Mouse (Mus musculus) midbrain, embryonic 13.5 days (tissue): ENCODE results near the gene Dapk3. TPM values are rescaled to one million over a fixed set of nuclear protein-coding genes. Genes with fewer than 3 reads are reported as not detected.
"Not testable (repeated sequence)": the region's sequence is repeated elsewhere in the genome, so short reads cannot be mapped to it uniquely, and the experiment has no call there.

Experiments
- ATAC-seq: fragments of 200-750 bp; cut with Nextera tagmentation; 2 replicates; pipeline ENCODE4 v1.8.0; 2017; ENCODE audit warnings: mild to moderate bottlenecking, moderate TSS enrichment, moderate library complexity
- H3K27ac ChIP-seq: fragments of 300-500 bp; sonication (generic); 2 replicates; pipeline ENCODE4 v1.5.1; 2015; ENCODE audit warnings: inconsistent platforms, mild to moderate bottlenecking, moderate library complexity
- H3K27me3 ChIP-seq: fragments of 300-500 bp; sonication (generic); 2 replicates; pipeline ENCODE4 v1.6.1; 2015; ENCODE audit warnings: mild to moderate bottlenecking, inconsistent platforms
- H3K36me3 ChIP-seq: fragments of 300-500 bp; sonication (generic); 2 replicates; pipeline ENCODE4 v1.6.1; 2015; ENCODE audit warnings: mild to moderate bottlenecking, inconsistent platforms
- H3K4me1 ChIP-seq: fragments of 300-500 bp; sonication (generic); replicated peaks from 2 replicates; pipeline ENCODE4 v1.6.1; 2015; ENCODE audit warnings: inconsistent platforms
- H3K4me2 ChIP-seq: fragments of 300-500 bp; sonication (generic); replicated peaks from 2 replicates; pipeline ENCODE4 v1.6.1; 2015; ENCODE audit warnings: moderate library complexity, mild to moderate bottlenecking, inconsistent platforms
- H3K4me3 ChIP-seq: fragments of 300-500 bp; sonication (generic); replicated peaks from 2 replicates; pipeline ENCODE4 v1.5.1; 2015; ENCODE audit warnings: mild to moderate bottlenecking, inconsistent platforms
- H3K9ac ChIP-seq: fragments of 300-500 bp; sonication (generic); replicated peaks from 2 replicates; pipeline ENCODE4 v1.6.1; 2015; ENCODE audit warnings: mild to moderate bottlenecking, inconsistent platforms
- H3K9me3 ChIP-seq: fragments of 300-500 bp; sonication (generic); 2 replicates; pipeline ENCODE4 v1.6.1; 2016; ENCODE audit warnings: mild to moderate bottlenecking, inconsistent platforms
- WGBS: fragments of 180-500 bp; shearing (Covaris S2); methylation state at CpG from one replicate; pipeline ENCODE4 v1.1.7; 2015; 5-methylcytosine and 5-hydroxymethylcytosine counted together
- polyA plus RNA-seq: library from polyadenylated mRNA; unstranded; fragments of >200 nt; fragmentation: Nextera tagmentation; extraction: Ambion mirVana; gene quantifications from 2 replicates; pipeline ENCODE4 v1.2.1, GENCODE M21; 2015

The Dapk3 gene
- polyA plus RNA-seq, 1 experiment from 2014 or later: 67.3 TPM

GRCm38 (mm10) chr10:81198230-81198629 lies 15.4 kb downstream of the Dapk3 start:
- Histone ChIP-seq H3K4me2 (no peak overlapping the region), H3K36me3 (no peaks in the 10 kb centered on the region), H3K9ac (no peak overlapping the region), H3K9me3 (no peaks in the 10 kb centered on the region), H3K27me3 (peaks cover 46% of the 10 kb centered on the region), H3K27ac (no peak overlapping the region), H3K4me3 (no peak overlapping the region), H3K4me1 (peaks cover 13% of the 10 kb centered on the region)
- 2% methylated on average over 9 of the region's 9 CpGs for WGBS
- ATAC-seq: no peak

- peaks cover 8% of the 10 kb centered on the region for H3K4me1 ChIP-seq
- WGBS: 88% methylated on average over 6 of the region's 6 CpGs
- H3K27me3 ChIP-seq: peaks cover 44% of the 10 kb centered on the region
- H3K27ac ChIP-seq: no peak overlapping the region
- H3K4me2 ChIP-seq: no peak overlapping the region
- no peak for ATAC-seq
- H3K4me3 ChIP-seq: no peak overlapping the region
- H3K36me3 ChIP-seq: no peaks in the 10 kb centered on the region
- H3K9me3 ChIP-seq: no peaks in the 10 kb centered on the region
- H3K9ac ChIP-seq: no peak overlapping the region
These were observed 16.2 kb downstream of the Dapk3 start for GRCm38 (mm10) chr10:81198990-81199389.

GRCm38 (mm10) chr10:81200141-81200540 lies 17.3 kb downstream of the Dapk3 start:
- no peaks in the 10 kb centered on the region for H3K4me1 ChIP-seq
- H3K9ac ChIP-seq: no peak overlapping the region
- no peak overlapping the region for H3K27ac ChIP-seq
- H3K9me3 ChIP-seq: no peaks in the 10 kb centered on the region
- no peak overlapping the region for H3K4me2 ChIP-seq
- no peak overlapping the region for H3K4me3 ChIP-seq
- no peak for ATAC-seq
- peaks cover 7% of the 10 kb centered on the region for H3K36me3 ChIP-seq
- H3K27me3 ChIP-seq: peaks cover 32% of the 10 kb centered on the region
- WGBS: 88% methylated on average over 13 of the region's 13 CpGs

- no peak overlapping the region for H3K4me3 ChIP-seq
- H3K27ac ChIP-seq: no peak overlapping the region
- H3K9ac ChIP-seq: no peak overlapping the region
- H3K36me3 ChIP-seq: peaks cover 13% of the 10 kb centered on the region
- no peaks in the 10 kb centered on the region for H3K9me3 ChIP-seq
- ATAC-seq: no peak
- no peak overlapping the region for H3K4me2 ChIP-seq
- H3K4me1 ChIP-seq: no peaks in the 10 kb centered on the region
- 79% methylated on average over 20 of the region's 20 CpGs for WGBS
- peaks cover 26% of the 10 kb centered on the region for H3K27me3 ChIP-seq
These were observed 17.9 kb downstream of the Dapk3 start for GRCm38 (mm10) chr10:81200605-81201287.

GRCm38 (mm10) chr10:81201807-81202758 lies 19.3 kb downstream of the Dapk3 start, which contains the start of gene Nmrk2:
TSS of gene Nmrk2 (minus strand) at chr10:81202051.
- WGBS: 61% methylated on average over 13 of the region's 13 CpGs
- Histone ChIP-seq H3K27me3 (peaks cover 13% of the 10 kb centered on the region), H3K4me3 (no peak within 1 kb of the TSS), H3K4me2 (no peak within 1 kb of the TSS), H3K27ac (no peak within 1 kb of the TSS), H3K9ac (no peak within 1 kb of the TSS), H3K4me1 (no peaks in the 10 kb centered on the region), H3K9me3 (no peaks in the 10 kb centered on the region), H3K36me3 (peaks cover 26% of the 10 kb centered on the region)
- no peak for ATAC-seq

- WGBS: 70% methylated on average over 8 of the region's 8 CpGs
- peaks cover 37% of the 10 kb centered on the region for H3K36me3 ChIP-seq
- H3K9ac ChIP-seq: no peak overlapping the region
- H3K4me2 ChIP-seq: no peak overlapping the region
- ATAC-seq: no peak; the same call in none of the 2 replicates
- no peak overlapping the region for H3K27ac ChIP-seq
- no peaks in the 10 kb centered on the region for H3K4me1 ChIP-seq
- 0 out of 2 replicates have a peak, but pooled peaks cover 6% of the 10 kb centered on the region for H3K27me3 ChIP-seq
- no peaks in the 10 kb centered on the region for H3K9me3 ChIP-seq
- no peak overlapping the region for H3K4me3 ChIP-seq
These were observed 20.3 kb downstream of the Dapk3 start for GRCm38 (mm10) chr10:81202978-81203720.

- no peaks in the 10 kb centered on the region for H3K4me1 ChIP-seq
These were observed 21.3 kb downstream of the Dapk3 start for GRCm38 (mm10) chr10:81204137-81204536.

GRCm38 (mm10) chr10:81210154-81210553 lies 27.3 kb downstream of the Dapk3 start:
- peaks cover 8% of the 10 kb centered on the region; the same call in 1 of the 2 replicates for H3K9me3 ChIP-seq
- peaks cover 97% of the 10 kb centered on the region for H3K36me3 ChIP-seq
- no peak overlapping the region for H3K4me3 ChIP-seq
- no peaks in the 10 kb centered on the region for H3K27me3 ChIP-seq
- H3K4me1 ChIP-seq: no peaks in the 10 kb centered on the region
- H3K27ac ChIP-seq: no peak overlapping the region
- ATAC-seq: no peak
- WGBS: 96% methylated on average over 5 of the region's 5 CpGs
- H3K4me2 ChIP-seq: no peak overlapping the region
- no peak overlapping the region for H3K9ac ChIP-seq

More at GRCm38 (mm10) chr10:81204137-81204536, 21.3 kb downstream of the Dapk3 start:
- peaks cover 44% of the 10 kb centered on the region for H3K36me3 ChIP-seq
- 0 out of 2 replicates have a peak, but pooled peaks have one; percentile 2 for ATAC-seq
- H3K4me3 ChIP-seq: no peak overlapping the region
- H3K9ac ChIP-seq: no peak overlapping the region
- 75% methylated on average over 4 of the region's 4 CpGs for WGBS
- H3K27me3 ChIP-seq: 0 out of 2 replicates have a peak, but pooled peaks cover 6% of the 10 kb centered on the region
- no peak overlapping the region for H3K4me2 ChIP-seq
- H3K9me3 ChIP-seq: no peaks in the 10 kb centered on the region
- no peak overlapping the region for H3K27ac ChIP-seq

- ATAC-seq: no peak
- H3K9ac ChIP-seq: no peak overlapping the region
- peaks cover 8% of the 10 kb centered on the region; the same call in 1 of the 2 replicates for H3K9me3 ChIP-seq
- H3K4me3 ChIP-seq: no peak overlapping the region
- H3K27me3 ChIP-seq: no peaks in the 10 kb centered on the region
- no peaks in the 10 kb centered on the region for H3K4me1 ChIP-seq
- no peak overlapping the region for H3K4me2 ChIP-seq
- no peak overlapping the region for H3K27ac ChIP-seq
- peaks cover 92% of the 10 kb centered on the region for H3K36me3 ChIP-seq
- WGBS: 96% methylated on average over 6 of the region's 6 CpGs
These were observed 33.5 kb downstream of the Dapk3 start for GRCm38 (mm10) chr10:81216260-81216659.

GRCm38 (mm10) chr10:81216810-81217209 lies 34.0 kb downstream of the Dapk3 start:
- ATAC-seq: 0 out of 2 replicates have a peak, but pooled peaks have one; percentile 9
- peaks cover 92% of the 10 kb centered on the region for H3K36me3 ChIP-seq
- no peak overlapping the region for H3K27ac ChIP-seq
- no peak overlapping the region; the same call in 1 of the 2 replicates for H3K4me3 ChIP-seq
- no peaks in the 10 kb centered on the region for H3K4me1 ChIP-seq
- no peak overlapping the region for H3K9ac ChIP-seq
- H3K9me3 ChIP-seq: peaks cover 8% of the 10 kb centered on the region; the same call in 1 of the 2 replicates
- H3K4me2 ChIP-seq: no peak overlapping the region
- WGBS: 82% methylated on average over 6 of the region's 6 CpGs
- H3K27me3 ChIP-seq: no peaks in the 10 kb centered on the region

- not testable (repeated sequence) for H3K9me3 ChIP-seq
- H3K36me3 ChIP-seq: peaks cover 92% of the 10 kb centered on the region
These were observed 34.5 kb downstream of the Dapk3 start for GRCm38 (mm10) chr10:81217267-81217666.

More at GRCm38 (mm10) chr10:81217267-81217666, 34.5 kb downstream of the Dapk3 start:
- not testable (repeated sequence) for H3K9ac ChIP-seq, H3K27me3 ChIP-seq, H3K4me3 ChIP-seq, ATAC-seq, H3K4me1 ChIP-seq, H3K27ac ChIP-seq, H3K4me2 ChIP-seq
- WGBS: 26% methylated on average over 1 of the region's 1 CpGs
